Mouse (Mus musculus): ENCODE measurements at regions not wholly inside any gene's neighbourhood (a gene's known extent, or its start where the extent isn't known, plus 50 kb on each side); places are given as distances from the start of the nearest gene placed in this dataset.

DNA sequence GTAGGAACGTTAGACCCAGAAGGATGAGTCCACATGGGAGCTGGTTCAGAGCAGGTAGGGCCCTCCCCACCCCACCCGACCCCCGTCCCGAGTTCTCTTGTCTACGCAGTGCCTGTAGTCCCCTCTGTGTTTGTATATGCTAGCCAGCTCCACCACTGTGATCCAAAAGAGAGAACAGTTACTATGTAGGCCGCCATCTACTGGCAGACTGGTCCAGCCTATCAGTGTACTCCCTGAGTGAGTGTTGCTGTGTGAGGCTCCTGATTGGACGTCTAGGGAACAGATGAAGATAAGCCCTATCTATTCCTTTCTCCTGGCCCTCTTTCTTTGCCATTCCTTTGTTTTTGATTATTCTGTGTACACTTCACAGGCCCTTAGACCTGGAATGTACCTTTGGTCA is 120.6 kb upstream of the Ccnd2 start:
- no peak for TF ChIP-seq MAFK (IDR thresholded peaks at IDR 0.05; ENCODE audit: insufficient read depth, low read depth, low read length)
- no peak for TF ChIP-seq ZNF384 (IDR thresholded peaks at IDR 0.05; ENCODE audit: low read depth, low read length)
- no peak for TF ChIP-seq HCFC1 (IDR thresholded peaks at IDR 0.05; ENCODE audit: borderline replicate concordance, insufficient read depth, low read length)
- no peak for TF ChIP-seq CHD2 (IDR thresholded peaks at IDR 0.05; ENCODE audit: low read depth, low read length)
- TF ChIP-seq ZC3H11A (IDR thresholded peaks at IDR 0.05; ENCODE audit: borderline replicate concordance, low read depth, low read length): no peak

Measured in ES-E14 (cell line).